Mouse (Mus musculus): ENCODE measurements at regions not wholly inside any gene's neighbourhood (a gene's known extent, or its start where the extent isn't known, plus 50 kb on each side); places are given as distances from the start of the nearest gene placed in this dataset.

DNA sequence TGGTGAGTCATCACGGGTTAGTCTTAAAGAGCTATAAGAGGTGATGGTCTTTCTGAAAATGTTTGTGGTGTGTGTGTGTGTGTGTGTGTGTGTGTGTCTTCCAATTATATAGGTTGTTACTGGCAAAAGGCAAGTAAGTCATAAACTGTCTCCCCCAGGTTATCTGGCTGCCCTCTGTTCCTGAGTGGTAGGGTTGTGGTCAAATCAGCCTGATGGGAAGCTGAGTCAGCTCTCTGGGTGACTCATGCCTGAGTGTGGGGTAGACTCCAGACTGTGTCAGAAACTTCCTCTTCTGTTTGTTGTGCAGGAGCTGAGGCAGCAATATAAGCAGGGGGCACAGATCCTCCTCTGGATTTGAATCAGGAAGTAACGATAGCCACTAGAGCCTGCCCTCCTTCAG, 656.8 kb upstream of the Tgif2lx2 start:
- peak; percentile 0 for DNase-seq (ENCODE audit: extremely low read depth, insufficient read length, low spot score)
